In genomic region chr6:89333964-89334702, GRCm38 (mm10) we compare ENCODE assay signal across 9 mouse cellular contexts. TPM values are rescaled to one million over a fixed set of nuclear protein-coding genes. Genes with fewer than 3 reads are reported as not detected.
A peak's percentile ranks its signal among the peaks of the same experiment; 100 is the strongest.
DNase-seq lines count a peak whose midpoint lies in the region; ATAC-seq lines count a peak whose summit lies in the region.
"Had no signal": no experiment of that assay in that cellular context is flagged by ENCODE, and none has a peak within 500 bp of the region (broad histone marks: within the 10 kb centered on the region; RNA-seq: fewer than 3 reads in every experiment).

No protein-coding gene starts in this region.

- peak; percentile 82 for ATAC-seq in forebrain, embryonic 14.5 days
- no peak for ATAC-seq in intestine, embryonic 16.5 days

- 46% methylated on average over 12 of the region's 12 CpGs for WGBS in forebrain, embryonic 14.5 days
- 76% methylated on average over 12 of the region's 12 CpGs for WGBS in intestine, embryonic 16.5 days

- H3K4me2 ChIP-seq in forebrain, embryonic 14.5 days (ENCODE audit: low read length) = no peak overlapping the region
- no peak overlapping the region for H3K4me2 ChIP-seq in intestine, embryonic 16.5 days (ENCODE audit: low read depth, low read length)

- H3K4me1 ChIP-seq in forebrain, embryonic 14.5 days (ENCODE audit: control insufficient read depth, insufficient read depth, low read length) = peaks cover 12% of the 10 kb centered on the region
- H3K4me1 ChIP-seq in intestine, embryonic 16.5 days (ENCODE audit: control insufficient read depth, insufficient read depth, low read length) = no peaks in the 10 kb centered on the region

- no peaks in the 10 kb centered on the region for H3K9me3 ChIP-seq in forebrain, embryonic 14.5 days (replicated peaks; ENCODE audit: control insufficient read depth, low read length)
- no peaks in the 10 kb centered on the region for H3K9me3 ChIP-seq in intestine, embryonic 16.5 days (ENCODE audit: control insufficient read depth, low read length)

- no peaks in the 10 kb centered on the region for H3K27me3 ChIP-seq in forebrain, embryonic 14.5 days (replicated peaks; ENCODE audit: control insufficient read depth, insufficient read depth, low read length)
- H3K27me3 ChIP-seq in intestine, embryonic 16.5 days (replicated peaks; ENCODE audit: control insufficient read depth, insufficient read depth, low read length) = no peaks in the 10 kb centered on the region

- DNase-seq in left cerebral cortex, postnatal 14 days (ENCODE audit: low spot score in 2 of 2) = peak; percentile 30 to 67
- no peak for DNase-seq in left cerebral cortex, adult 11 months (ENCODE audit: low spot score)
- peak; percentile 90 for DNase-seq in forebrain, embryonic 14.5 days (ENCODE audit: low spot score)
- peak; percentile 83 for DNase-seq in mesoderm, embryonic 11.5 days (ENCODE audit: low read depth, low spot score)
- peak; percentile 79 for DNase-seq in retina, embryonic 14.5 days (ENCODE audit: low spot score)
- no peak for DNase-seq in ovary, postnatal 36 days (ENCODE audit: low spot score)
- DNase-seq in kidney, adult 9 months = no peak
- DNase-seq: kidney, adult 2 months had no signal

- H3K9ac ChIP-seq in forebrain, embryonic 14.5 days (ENCODE audit: low read length) = no peak overlapping the region
- no peak overlapping the region for H3K9ac ChIP-seq in intestine, embryonic 16.5 days (ENCODE audit: low read depth, low read length)

- peaks cover 98% of the 10 kb centered on the region for H3K36me3 ChIP-seq in forebrain, embryonic 14.5 days (ENCODE audit: control insufficient read depth, insufficient read depth, low read length)
- peaks cover 25% of the 10 kb centered on the region for H3K36me3 ChIP-seq in intestine, embryonic 16.5 days (ENCODE audit: control insufficient read depth, insufficient read depth, low read length)

- H3K27ac ChIP-seq in forebrain, embryonic 14.5 days (ENCODE audit: low read depth, low read length) = peak overlapping the region; percentile 65
- H3K27ac ChIP-seq in intestine, embryonic 16.5 days (ENCODE audit: low read length) = no peak overlapping the region

- intact Hi-C loops in left cerebral cortex, postnatal 14 days (cut with DNase I) = no loop called here

- H3K4me3 ChIP-seq in forebrain, embryonic 14.5 days (ENCODE audit: low read depth, low read length) = no peak overlapping the region
- H3K4me3 ChIP-seq in intestine, embryonic 16.5 days (ENCODE audit: low read length) = no peak overlapping the region

RNA-seq across cellular contexts. Expression of gene Plxna1, which starts 28.3 kb away (rescaled TPM):
- total RNA-seq in left cerebral cortex, postnatal 14 days (2021) = 100 to 1,000 TPM in 1 of 2 experiments, 10 to 100 TPM in 1; 94.4 to 107 TPM
- 26.8 and 31.9 TPM in 2 replicates for polyA plus RNA-seq in forebrain, embryonic 14.5 days (2014; fragmentation: Nextera tagmentation; extraction: Ambion mirVana)
- 5.4 and 6.5 TPM in 2 replicates for polyA plus RNA-seq in intestine, embryonic 16.5 days (2015; fragmentation: Nextera tagmentation; extraction: Ambion mirVana)

Comparison
In these comparisons a context has a peak if more than half of its experiments do, and no peak if none do; other contexts are left out.
1. DNase-seq: peak in left cerebral cortex, postnatal 14 days (2 of 2), forebrain, embryonic 14.5 days (single experiment), mesoderm, embryonic 11.5 days (single experiment) and retina, embryonic 14.5 days (single experiment); none in left cerebral cortex, adult 11 months (single experiment), ovary, postnatal 36 days (single experiment) and kidney, adult 9 months (single experiment).